Mouse (Mus musculus): ENCODE data around the gene Ndufaf1. TPM values are rescaled to one million over a fixed set of nuclear protein-coding genes. Genes with fewer than 3 reads are reported as not detected.
"Not testable (repeated sequence)": the region's sequence is repeated elsewhere in the genome, so short reads cannot be mapped to it uniquely, and the experiment has no call there.

Ndufaf1 gene
- total RNA-seq, 2 experiments from 2014 or later: 24.7 to 29.0 TPM

DNA sequence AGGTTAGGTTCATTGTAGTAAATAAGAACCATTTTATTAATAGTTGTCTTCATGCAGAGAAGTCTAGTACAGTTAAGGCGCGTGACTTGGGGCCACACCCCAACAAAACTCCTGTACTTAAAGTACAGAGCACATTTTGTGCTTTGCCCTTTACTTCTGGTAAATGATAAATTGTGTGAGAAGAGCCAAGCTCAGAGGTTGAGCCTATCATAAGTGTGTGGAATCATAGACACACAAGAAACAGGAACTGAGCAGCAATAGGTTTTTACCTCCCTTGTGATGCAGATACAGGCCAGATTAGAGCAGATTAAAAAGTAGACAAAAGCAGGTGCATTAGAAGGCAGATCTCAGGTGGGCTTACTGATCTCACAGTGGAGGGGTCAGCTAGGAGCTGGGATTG lies 41.3 kb downstream of the Ndufaf1 start:
- no peak for DNase-seq (ENCODE audit: extremely low spot score in 1 of 2, low spot score in 2 of 2)
- intact Hi-C loops (cut with DNase I): no loop called here

DNA sequence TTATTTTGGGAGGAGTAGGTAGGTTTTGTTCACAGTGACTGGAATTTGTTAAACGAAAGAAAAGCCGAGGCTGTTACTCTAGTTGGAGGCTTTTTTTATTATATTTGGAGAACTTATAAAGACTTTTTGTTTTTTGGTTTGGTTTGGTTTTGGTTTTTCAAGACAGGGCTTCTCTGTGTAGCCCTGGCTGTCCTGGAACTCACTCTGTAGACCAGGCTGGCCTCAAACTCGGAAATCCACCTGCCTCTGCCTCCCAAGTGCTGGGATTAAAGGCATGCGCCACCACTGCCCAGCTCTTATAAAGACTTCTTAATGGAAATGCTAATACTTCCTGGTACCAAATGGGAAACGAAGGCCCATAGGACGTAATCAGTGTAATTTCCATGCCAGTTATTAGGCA lies 43.6 kb downstream of the Ndufaf1 start:
- DNase-seq (ENCODE audit: extremely low spot score in 1 of 2, low spot score in 2 of 2); intact Hi-C loops (cut with DNase I): not testable (repeated sequence)

DNA sequence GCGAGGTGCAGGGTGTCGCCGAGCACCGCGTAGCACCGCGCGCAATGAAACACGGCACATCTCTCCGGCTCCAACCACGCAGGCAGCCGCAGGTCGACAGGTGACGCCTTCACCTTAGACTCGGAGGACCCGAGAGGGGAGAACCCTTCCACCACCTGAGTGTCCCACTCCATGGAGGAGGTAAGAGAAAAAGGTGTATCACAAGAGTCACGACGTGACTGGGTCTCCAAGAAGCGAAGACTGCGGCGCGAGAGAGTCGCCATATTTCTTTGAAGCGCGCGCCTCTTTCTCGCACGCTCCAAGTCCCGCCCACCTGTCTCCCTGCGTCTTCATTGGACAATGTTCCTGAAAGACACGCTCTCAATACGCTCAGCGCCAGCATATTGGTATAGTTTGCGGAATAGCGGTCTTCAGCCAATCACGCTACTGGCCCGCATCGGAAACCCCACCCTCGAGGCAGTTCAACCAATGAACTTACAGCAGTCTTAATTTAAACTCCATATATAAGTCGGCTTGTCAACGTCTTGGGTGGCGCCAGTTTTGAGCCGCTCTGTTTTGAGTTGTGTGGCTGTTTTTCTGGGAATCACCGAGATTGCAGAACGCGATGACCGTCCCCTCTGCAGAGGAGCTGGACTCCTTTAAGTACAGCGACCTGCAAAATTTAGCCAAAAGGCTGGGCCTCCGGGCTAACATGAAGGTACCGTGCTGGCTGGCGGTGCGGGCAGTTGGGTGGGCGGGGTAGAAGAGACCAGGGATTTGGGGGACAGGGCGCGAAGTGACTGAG lies 44.2 kb downstream of the Ndufaf1 start, which contains the start of the genes Nusap1 and Oip5:
Gene Nusap1 (plus strand): TSS at position 100 of the 784 bp plus-strand sequence.
Gene Oip5 (minus strand): TSS at position 271 of the 784 bp plus-strand sequence.
- peak; percentile 94 to 96 for DNase-seq (ENCODE audit: extremely low spot score in 1 of 2, low spot score in 2 of 2)
- intact Hi-C loops (cut with DNase I): no loop called here

DNA sequence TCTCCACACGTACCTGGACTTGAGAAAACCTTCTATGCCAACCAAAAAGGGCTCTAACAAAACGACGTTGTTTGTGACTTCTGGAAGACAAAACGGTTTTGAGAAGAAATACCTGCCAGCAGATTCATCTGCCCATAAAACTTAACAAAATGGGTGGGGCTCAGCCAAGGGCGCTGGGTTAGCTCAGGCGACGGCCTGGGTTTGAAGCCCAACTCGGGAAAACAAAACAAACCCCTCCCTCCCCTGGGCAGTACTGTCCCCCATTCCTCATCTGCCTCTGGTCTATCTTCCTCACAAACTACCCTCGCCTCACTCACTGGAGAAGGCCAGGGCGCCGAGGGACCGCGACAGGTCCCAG lies 44.8 kb downstream of the Ndufaf1 start:
- DNase-seq (ENCODE audit: extremely low spot score in 1 of 2, low spot score in 2 of 2): no peak
- intact Hi-C loops (cut with DNase I): no loop called here

DNA sequence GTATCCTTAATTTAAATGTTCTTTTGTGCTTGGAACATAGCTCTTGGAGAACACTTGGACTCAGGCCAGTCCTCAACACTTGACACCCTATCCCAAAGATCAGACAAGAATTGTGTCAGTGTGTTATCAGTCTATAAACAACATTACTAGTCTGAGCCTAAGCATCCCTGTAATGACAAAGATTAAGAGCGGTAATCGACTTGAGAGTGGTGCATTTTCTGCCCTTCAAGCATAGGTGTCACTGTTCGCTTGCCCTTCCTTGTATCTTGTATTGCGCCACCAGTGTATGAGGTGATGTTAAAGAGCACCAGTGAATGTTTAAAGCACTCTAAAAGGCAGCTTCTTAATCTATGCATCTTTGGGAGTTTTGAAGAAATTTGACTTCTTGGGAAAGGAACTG lies 55.6 kb downstream of the Ndufaf1 start:
- DNase-seq (ENCODE audit: extremely low spot score in 1 of 2, low spot score in 2 of 2): no peak
- intact Hi-C loops (cut with DNase I): no loop called here

Other genes starting within 250 kb of the Ndufaf1 start
- 10 to 100 TPM; 20.7 to 21.0 TPM for gene Ino80, start 185.1 kb downstream of the Ndufaf1 start, total RNA-seq (2021)
- gene Exd1, start 115.2 kb downstream of the Ndufaf1 start, total RNA-seq (2021): under 1 TPM; 0.63 to 0.64 TPM
- 100 to 1,000 TPM; 108 to 110 TPM for gene Chp1, start 115.1 kb downstream of the Ndufaf1 start, total RNA-seq (2021)
- 1 to 10 TPM; 1.6 to 2.2 TPM for gene Nusap1, start 44.5 kb downstream of the Ndufaf1 start, total RNA-seq (2021)
- 1 to 10 TPM; 2.4 to 2.6 TPM for gene Oip5, start 44.4 kb downstream of the Ndufaf1 start, total RNA-seq (2021)
- 10 to 100 TPM; 57.6 to 60.6 TPM for gene Rtf1, start 12.2 kb upstream of the Ndufaf1 start, total RNA-seq (2021)
- gene Itpka, start 79.5 kb upstream of the Ndufaf1 start, total RNA-seq (2021): 10 to 100 TPM; 95.0 to 97.9 TPM
- 1 to 10 TPM; 5.9 to 7.1 TPM for gene Ltk, start 97.6 kb upstream of the Ndufaf1 start, total RNA-seq (2021)
- gene Rpap1, start 124.7 kb upstream of the Ndufaf1 start, total RNA-seq (2021): 10 to 100 TPM; 15.9 to 17.1 TPM
- 10 to 100 TPM; 73.3 to 74.1 TPM for gene Tyro3, start 134.9 kb upstream of the Ndufaf1 start, total RNA-seq (2021)
- gene Mga, start 234.4 kb upstream of the Ndufaf1 start, total RNA-seq (2021): 10 to 100 TPM; 57.9 to 63.5 TPM

Measured in left cerebral cortex, postnatal 10 days (tissue).